Mouse (Mus musculus): ENCODE results near the gene Rabgap1l. TPM values are rescaled to one million over a fixed set of nuclear protein-coding genes. Genes with fewer than 3 reads are reported as not detected.

Rabgap1l gene
- polyA plus RNA-seq, 1 experiment from 2014 or later: 35.9 TPM

- Histone ChIP-seq H3K4me2 (replicated peaks) (no peak overlapping the region), H3K27ac (replicated peaks) (no peak overlapping the region), H3K9ac (replicated peaks) (no peak overlapping the region), H3K9me3 (no peaks in the 10 kb centered on the region), H3K4me3 (no peak overlapping the region), H3K27me3 (no peaks in the 10 kb centered on the region), H3K4me1 (no peaks in the 10 kb centered on the region), H3K36me3 (no peaks in the 10 kb centered on the region)
- WGBS: 13% methylated on average over 5 of the region's 5 CpGs
- peak; percentile 92 for ATAC-seq (replicated peaks)
These were observed 608.5 kb downstream of the Rabgap1l start for GRCm38 (mm10) chr1:160184506-160184905.

DNA sequence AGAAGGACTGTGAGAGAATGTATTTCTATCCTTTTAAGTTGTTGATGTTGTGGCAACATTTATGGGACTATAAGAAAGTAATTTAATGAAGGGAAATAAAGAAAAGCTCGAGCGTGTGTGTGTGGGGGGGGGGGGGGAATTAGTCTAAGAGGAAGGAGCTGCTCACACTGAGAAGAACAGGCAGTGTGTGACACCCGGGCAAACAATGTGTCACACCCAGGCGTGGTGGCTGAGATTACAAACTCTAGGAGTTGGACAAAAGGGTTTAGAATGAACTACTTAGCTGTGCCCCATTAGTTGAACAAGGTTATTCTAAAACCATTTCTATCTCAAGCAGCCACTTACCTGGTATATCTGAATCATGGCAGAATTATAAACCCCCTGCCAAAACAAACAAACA is 611.8 kb downstream of the Rabgap1l start:
- ATAC-seq (replicated peaks): no peak
- Histone ChIP-seq H3K4me1 (no peaks in the 10 kb centered on the region), H3K36me3 (no peaks in the 10 kb centered on the region), H3K4me2 (replicated peaks) (no peak overlapping the region), H3K27me3 (no peaks in the 10 kb centered on the region), H3K4me3 (no peak overlapping the region), H3K27ac (replicated peaks) (no peak overlapping the region), H3K9me3 (no peaks in the 10 kb centered on the region), H3K9ac (replicated peaks) (no peak overlapping the region)
- 69% methylated on average over 4 of the region's 4 CpGs for WGBS

DNA sequence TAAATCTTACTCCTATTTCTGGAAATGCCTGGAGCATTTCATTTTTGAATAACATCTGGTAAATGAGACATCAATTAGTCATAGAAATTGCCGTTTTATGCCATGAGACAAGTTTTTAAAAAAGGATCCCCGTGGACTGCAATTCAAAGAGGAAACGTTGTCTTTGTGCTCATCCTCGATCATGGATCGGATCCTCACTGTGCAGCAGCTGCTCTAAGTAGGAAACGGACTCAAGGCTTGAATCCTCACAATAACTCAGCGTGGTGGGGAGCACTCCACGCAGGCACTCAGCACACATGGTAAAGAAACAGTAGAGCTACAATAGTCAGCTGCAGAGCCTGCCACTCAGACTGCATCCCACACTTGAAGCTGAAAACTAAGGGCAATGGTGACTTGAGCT is 616.1 kb downstream of the Rabgap1l start:
- no peaks in the 10 kb centered on the region for H3K9me3 ChIP-seq
- no peak overlapping the region for H3K4me3 ChIP-seq
- H3K4me1 ChIP-seq: no peaks in the 10 kb centered on the region
- WGBS: 66% methylated on average over 8 of the region's 8 CpGs
- ATAC-seq (replicated peaks): no peak
- H3K27me3 ChIP-seq: no peaks in the 10 kb centered on the region
- no peak overlapping the region for H3K27ac ChIP-seq (replicated peaks)
- H3K9ac ChIP-seq (replicated peaks): no peak overlapping the region
- H3K4me2 ChIP-seq (replicated peaks): no peak overlapping the region
- no peaks in the 10 kb centered on the region for H3K36me3 ChIP-seq

MicroRNAs within 50 kb of the gene (microRNA counts, 519-probe panel; counts per million panel counts)
- microRNA mmu-miR-1927: 1,857 counts per million, percentile 18 among the panel's probes with 10 or more counts

Small RNAs within 50 kb of the gene (microRNA-seq; reads per million reads assigned to microRNA genes)
- 4.0 reads per million, percentile 13 among the genes with 10 or more reads in this experiment for gene Mir1927

Other genes starting within 250 kb of the Rabgap1l start
- gene Rc3h1, start 113.2 kb upstream of the Rabgap1l start, polyA plus RNA-seq (2015; fragmentation: Nextera tagmentation; extraction: Ambion mirVana): 7.7 and 8.3 TPM in 2 replicates
- 3.8 and 4.4 TPM in 2 replicates for gene Serpinc1, start 185.4 kb upstream of the Rabgap1l start, polyA plus RNA-seq (2015; fragmentation: Nextera tagmentation; extraction: Ambion mirVana)
- gene Zbtb37, start 241.6 kb upstream of the Rabgap1l start, polyA plus RNA-seq (2015; fragmentation: Nextera tagmentation; extraction: Ambion mirVana): 15.1 and 16.4 TPM in 2 replicates